Mouse (Mus musculus) right cerebral cortex, postnatal 14 days (tissue): ENCODE measurements around the gene Clk2.

ENCODE experiments used
- DNase-seq: peaks from one replicate; pipeline ENCODE4 v3.0.0; 2022

Clk2 gene

DNA sequence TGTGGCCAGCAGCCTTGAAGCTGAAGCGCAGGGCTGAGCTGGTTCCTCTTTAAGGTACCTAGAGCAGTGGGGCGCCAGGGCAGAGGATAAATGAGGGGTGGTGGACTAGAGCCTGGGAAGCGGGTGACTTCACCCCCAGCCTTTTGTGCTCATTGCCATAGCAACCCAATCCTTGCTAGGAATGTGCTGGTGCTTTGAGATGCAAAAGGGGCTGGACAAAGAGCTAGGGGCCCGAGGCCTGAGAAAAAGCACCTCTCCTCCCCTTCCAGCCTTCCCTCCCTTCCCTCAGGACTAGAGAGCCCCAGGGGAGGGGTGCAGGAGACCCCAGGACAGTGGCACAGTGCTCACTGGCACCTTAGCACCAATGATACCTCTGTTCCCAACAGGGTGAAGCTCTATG, 61.3 kb downstream of the Clk2 start:
- DNase-seq: no peak

DNA sequence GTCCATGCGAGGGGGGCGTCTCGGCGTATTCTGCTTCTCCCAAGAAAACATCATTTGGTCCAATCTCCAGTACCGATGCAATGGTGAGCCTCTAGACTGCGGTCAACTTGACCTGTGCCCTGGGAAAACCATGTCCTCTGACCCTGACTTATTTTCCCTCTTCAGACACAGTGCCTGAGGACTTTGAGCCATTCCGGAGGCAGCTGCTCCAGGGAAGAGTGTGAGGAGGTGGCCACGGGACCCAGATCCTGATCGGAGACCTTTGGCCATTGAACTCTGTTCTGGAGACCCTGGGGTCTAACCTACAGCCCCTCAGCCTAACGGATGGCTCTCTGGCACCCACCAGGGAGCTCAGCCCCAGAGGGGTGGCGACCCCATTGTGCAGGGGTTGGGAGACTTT, 61.8 kb downstream of the Clk2 start:
- no peak for DNase-seq
